Mouse (Mus musculus) CH12.LX (cell line): ENCODE measurements around the gene Trip4. TPM values are rescaled to one million over a fixed set of nuclear protein-coding genes. Genes with fewer than 3 reads are reported as not detected.

ENCODE experiments used
- DNase-seq: peaks from one replicate; pipeline ENCODE4 v3.0.0-alpha.2; 2013; ENCODE audit errors: extremely low read depth
- H3K27ac ChIP-seq: 2 replicates; pipeline ENCODE4 v1.5.1; 2012; ENCODE audit warnings: low read depth, mild to moderate bottlenecking, control low read depth, moderate library complexity; ENCODE audit not compliant: insufficient read depth
- H3K27me3 ChIP-seq: replicated peaks from 2 replicates; pipeline ENCODE3; 2012; ENCODE audit warnings: inconsistent platforms
- H3K36me3 ChIP-seq, 2 experiments: replicated peaks in 1 of 2; 2 replicates each; pipeline versions ENCODE3 to v1.6.1; 2012; ENCODE audit warnings: inconsistent platforms in 1 of 2, low read length in 1 of 2, mild to moderate bottlenecking in 1 of 2, mixed read lengths in 1 of 2, moderate library complexity in 1 of 2; ENCODE audit not compliant: control insufficient read depth in 1 of 2, insufficient read depth in 1 of 2
- H3K4me1 ChIP-seq, 2 experiments: 2 replicates each; pipeline ENCODE4 v1.6.1; 2012; ENCODE audit warnings: inconsistent platforms in 1 of 2, moderate library complexity in 1 of 2; ENCODE audit not compliant: insufficient read depth in 2 of 2, control insufficient read depth in 1 of 2
- H3K4me2 ChIP-seq: 2 replicates; pipeline ENCODE4 v1.6.1; 2012; ENCODE audit warnings: low read depth, mild to moderate bottlenecking, control low read depth; ENCODE audit not compliant: poor library complexity, insufficient read depth, severe bottlenecking
- H3K4me3 ChIP-seq, 3 experiments: fragments of 150-350 bp in 1 of 3; sonication (generic) in 1 of 3; replicated peaks in 1 of 3; 2 replicates each; pipeline versions ENCODE3 to v1.5.1; 2011 to 2012; ENCODE audit warnings: low read depth in 2 of 3, low read length in 2 of 3, mild to moderate bottlenecking in 2 of 3, moderate library complexity in 2 of 3, control low read depth in 1 of 3, improper control_type of control experiment in 1 of 3, inconsistent platforms in 1 of 3, mixed read lengths in 1 of 3; ENCODE audit not compliant: poor library complexity in 1 of 3
- H3K79me2 ChIP-seq: replicated peaks from 2 replicates; pipeline ENCODE4 v1.6.1; 2012; ENCODE audit warnings: mild to moderate bottlenecking, moderate library complexity; ENCODE audit not compliant: control insufficient read depth, poor library complexity, insufficient read depth, severe bottlenecking; ENCODE audit errors: extremely low read depth
- H3K9ac ChIP-seq: 2 replicates; pipeline ENCODE4 v1.6.1; 2012; ENCODE audit warnings: low read depth, mild to moderate bottlenecking, control low read depth, moderate library complexity; ENCODE audit not compliant: insufficient read depth
- H3K9me3 ChIP-seq: replicated peaks from 2 replicates; pipeline ENCODE3; 2012; ENCODE audit warnings: low read length, inconsistent platforms, mixed read lengths
- BHLHE40 ChIP-seq: IDR thresholded peaks from 2 replicates; pipeline ENCODE4 v1.6.1; 2011; ENCODE audit warnings: mild to moderate bottlenecking, low read depth, low read length, improper control_type of control experiment
- CHD1 ChIP-seq: IDR thresholded peaks from 2 replicates; pipeline ENCODE4 v1.6.1; 2012; ENCODE audit warnings: low read depth, low read length, improper control_type of control experiment, inconsistent platforms
- CTCF ChIP-seq, 2 experiments: IDR thresholded peaks in 1 of 2; conservative IDR thresholded peaks in 1 of 2; 2 replicates each; pipeline ENCODE4 v1.5.1; 2011 to 2012; ENCODE audit warnings: low read depth in 2 of 2, low read length in 2 of 2, improper control_type of control experiment in 1 of 2, inconsistent platforms in 1 of 2, mild to moderate bottlenecking in 1 of 2, moderate library complexity in 1 of 2
- E2F4 ChIP-seq: IDR thresholded peaks from 2 replicates; pipeline ENCODE4 v1.6.1; 2011; ENCODE audit warnings: low read depth, low read length, improper control_type of control experiment; ENCODE audit not compliant: insufficient replicate concordance
- HCFC1 ChIP-seq: IDR thresholded peaks from 2 replicates; pipeline ENCODE4 v1.6.1; 2012; ENCODE audit warnings: low read depth, mild to moderate bottlenecking, inconsistent platforms, low read length, improper control_type of control experiment
- JUND ChIP-seq: conservative IDR thresholded peaks from 2 replicates; pipeline ENCODE4 v1.6.1; 2011; ENCODE audit warnings: low read depth, low read length, improper control_type of control experiment
- KAT2A ChIP-seq: IDR thresholded peaks from 2 replicates; pipeline ENCODE4 v1.6.1; 2012; ENCODE audit warnings: low read length, improper control_type of control experiment, inconsistent platforms; ENCODE audit not compliant: insufficient replicate concordance
- PAX5 ChIP-seq: IDR thresholded peaks from 2 replicates; pipeline ENCODE4 v1.6.1; 2012; ENCODE audit warnings: low read length, inconsistent platforms, mixed read lengths
- POLR2A ChIP-seq: IDR thresholded peaks from 2 replicates; pipeline ENCODE4 v1.6.1; 2011; ENCODE audit warnings: low read depth, mild to moderate bottlenecking, improper control_type of control experiment, low read length
- RAD21 ChIP-seq: IDR thresholded peaks from 2 replicates; pipeline ENCODE4 v1.6.1; 2011; ENCODE audit warnings: low read depth, mild to moderate bottlenecking, low read length, improper control_type of control experiment, moderate library complexity
- RCOR1 ChIP-seq: conservative IDR thresholded peaks from 2 replicates; pipeline ENCODE4 v1.6.1; 2012; ENCODE audit warnings: low read depth, mild to moderate bottlenecking, inconsistent platforms, low read length, improper control_type of control experiment
- SMC3 ChIP-seq: IDR thresholded peaks from 2 replicates; pipeline ENCODE4 v1.6.1; 2011; ENCODE audit warnings: low read depth, low read length, improper control_type of control experiment
- TCF12 ChIP-seq: IDR thresholded peaks from 2 replicates; pipeline ENCODE4 v1.6.1; 2014; ENCODE audit warnings: low read depth, mild to moderate bottlenecking, inconsistent platforms, low read length, improper control_type of control experiment
- UBTF ChIP-seq: IDR thresholded peaks from 2 replicates; pipeline ENCODE4 v1.6.1; 2012; ENCODE audit warnings: low read depth, mild to moderate bottlenecking, inconsistent platforms, low read length, improper control_type of control experiment, moderate library complexity
- USF2 ChIP-seq: conservative IDR thresholded peaks from 2 replicates; pipeline ENCODE4 v1.6.1; 2011; ENCODE audit warnings: low read depth, low read length, improper control_type of control experiment
- ZKSCAN1 ChIP-seq: IDR thresholded peaks from 2 replicates; pipeline ENCODE4 v1.6.1; 2012; ENCODE audit warnings: low read depth, inconsistent platforms, low read length, improper control_type of control experiment, borderline replicate concordance
- ZMIZ1 ChIP-seq: IDR thresholded peaks from 2 replicates; pipeline ENCODE4 v1.6.1; 2012; ENCODE audit warnings: low read depth, mild to moderate bottlenecking, inconsistent platforms, low read length, improper control_type of control experiment
- ZNF384 ChIP-seq: IDR thresholded peaks from 2 replicates; pipeline ENCODE4 v1.6.1; 2012; ENCODE audit warnings: low read depth, low read length, improper control_type of control experiment, inconsistent platforms
- dilution Hi-C: fragments of 300-500 bp; cut with MboI; formaldehyde crosslinking; loops from 2 replicates; pipeline ENCODE4 v1.14.3; 2020; ENCODE audit warnings: low sequenced_read_pairs; ENCODE audit not compliant: extremely low pct_unique_long_range_greater_than_20kb, extremely low pct_ligation_motif_present
- in situ Hi-C: fragments of 300-500 bp; cut with MboI; formaldehyde crosslinking; loops from 3 replicates; pipeline ENCODE4 v1.14.3; 2019; ENCODE audit warnings: low sequenced_read_pairs, low pct_ligation_motif_present, low pct_unique_long_range_greater_than_20kb, mixed read lengths
- polyA plus RNA-seq: library from polyadenylated mRNA; unstranded; fragments of >175 nt; gene quantifications from 2 replicates; pipeline ENCODE4 v1.2.1, GENCODE M21; 2012; ENCODE audit warnings: low read depth; ENCODE audit not compliant: insufficient read length
- total RNA-seq, 2 experiments: library from RNA; depleted of rRNA; stranded (reverse); fragments of 300-350 nt in 1 of 2; fragments of >200 nt in 1 of 2; gene quantifications; 2 replicates each; pipeline ENCODE4 v1.2.3; 2012 to 2014

Gene Trip4
- total and polyA plus RNA-seq, 3 experiments = 12.0 to 15.4 (median 14.4) TPM

DNA sequence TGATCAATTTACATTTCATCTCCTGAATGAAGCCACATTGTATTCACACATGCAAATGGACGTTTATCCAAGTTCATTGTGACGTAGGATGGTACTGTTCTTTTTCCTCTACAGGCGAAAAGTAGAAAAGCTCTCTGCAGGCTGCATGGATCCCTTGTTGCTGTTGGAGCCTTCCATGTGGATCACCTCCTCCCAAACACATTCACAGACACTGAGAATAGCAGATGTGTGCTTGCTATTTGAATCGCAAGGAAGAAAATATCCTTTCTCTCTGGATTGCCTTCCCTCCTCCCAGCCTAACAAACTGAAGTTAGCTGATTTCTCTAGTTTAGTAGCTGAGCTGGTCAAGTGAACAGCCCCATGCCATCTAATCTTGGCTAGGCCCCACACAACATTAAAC lies 78.3 kb downstream of the Trip4 start:
- Histone ChIP-seq H3K27me3 (no peaks in the 10 kb centered on the region), H3K9ac (no peak overlapping the region), H3K79me2 (peaks cover 5% of the 10 kb centered on the region), H3K36me3 (peaks cover 0 to 6% of the 10 kb centered on the region in 2 experiments), H3K4me1 (peaks cover 4 to 55% of the 10 kb centered on the region in 2 experiments), H3K4me3 (no peak overlapping the region), H3K4me2 (no peak overlapping the region), H3K27ac (no peak overlapping the region), H3K9me3 (no peaks in the 10 kb centered on the region)
- TF ChIP-seq PAX5 = no peak
- no peak for TF ChIP-seq JUND
- no peak for TF ChIP-seq POLR2A
- DNase-seq = no peak
- in situ Hi-C loops = no loop called here
- dilution Hi-C loops = no loop called here

DNA sequence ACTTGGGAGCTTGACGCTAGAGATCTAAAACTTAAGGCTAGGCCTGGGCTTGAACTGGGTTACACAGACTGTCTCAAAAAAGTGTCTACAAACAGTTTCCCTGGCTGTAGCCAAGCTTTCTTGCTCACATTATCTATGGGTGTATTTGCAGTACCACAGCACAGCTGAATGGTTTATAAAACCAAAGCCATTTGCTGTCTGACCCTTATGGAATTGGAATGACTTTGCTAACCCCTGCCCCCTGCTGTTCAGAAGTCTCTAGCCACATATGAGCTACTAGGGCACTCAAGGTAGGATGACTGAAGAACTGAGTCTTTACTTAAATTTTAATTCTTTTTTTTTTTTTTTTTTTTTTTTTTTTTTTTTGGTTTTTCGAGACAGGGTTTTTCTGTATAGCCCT lies 79.2 kb downstream of the Trip4 start:
- peak; percentile 68 for DNase-seq
- no peaks in the 10 kb centered on the region for H3K9me3 ChIP-seq
- dilution Hi-C loops (no loop called here), in situ Hi-C loops (loop anchor here (5.0 kb wide), 1 partner anchor 157 kb away; no protein-coding TSS in a partner anchor)
- H3K36me3 ChIP-seq = no peaks in the 10 kb centered on the region
- H3K27ac ChIP-seq = no peak overlapping the region
- peaks cover 4 to 59% of the 10 kb centered on the region in 2 experiments for H3K4me1 ChIP-seq
- TF ChIP-seq SMC3 = peak; percentile 73
- TF ChIP-seq ZMIZ1 = no peak
- TF ChIP-seq UBTF = no peak
- TF ChIP-seq HCFC1 = no peak
- TF ChIP-seq TCF12 = no peak
- peak; percentile 19 to 70; a peak in 2 of 4 replicates for TF ChIP-seq CTCF (conservative IDR thresholded peaks at IDR 0.05 in 1 of 2, IDR thresholded peaks at IDR 0.05 in 1 of 2; ENCODE audit: low read depth in 2 of 2, low read length in 2 of 2)
- TF ChIP-seq RAD21 = peak; percentile 52
- no peak for TF ChIP-seq KAT2A
- no peak for TF ChIP-seq RCOR1
- no peak for TF ChIP-seq CHD1
- TF ChIP-seq ZNF384 = peak; percentile 40
- TF ChIP-seq USF2 = no peak
- TF ChIP-seq E2F4 = no peak
- no peak for TF ChIP-seq BHLHE40
- TF ChIP-seq ZKSCAN1 = no peak
- H3K4me2 ChIP-seq = no peak overlapping the region
- no peak overlapping the region for H3K9ac ChIP-seq
- H3K27me3 ChIP-seq = no peaks in the 10 kb centered on the region
- H3K4me3 ChIP-seq = no peak overlapping the region
- H3K79me2 ChIP-seq = peaks cover 10% of the 10 kb centered on the region
